Mouse (Mus musculus) mesoderm, embryonic 11.5 days (tissue): ENCODE results near the gene Gfra1.

Experiments
- DNase-seq: peaks from one replicate; pipeline ENCODE4 v3.0.0-alpha.2; 2012; ENCODE audit warnings: low read depth, low spot score

Gene Gfra1

DNA sequence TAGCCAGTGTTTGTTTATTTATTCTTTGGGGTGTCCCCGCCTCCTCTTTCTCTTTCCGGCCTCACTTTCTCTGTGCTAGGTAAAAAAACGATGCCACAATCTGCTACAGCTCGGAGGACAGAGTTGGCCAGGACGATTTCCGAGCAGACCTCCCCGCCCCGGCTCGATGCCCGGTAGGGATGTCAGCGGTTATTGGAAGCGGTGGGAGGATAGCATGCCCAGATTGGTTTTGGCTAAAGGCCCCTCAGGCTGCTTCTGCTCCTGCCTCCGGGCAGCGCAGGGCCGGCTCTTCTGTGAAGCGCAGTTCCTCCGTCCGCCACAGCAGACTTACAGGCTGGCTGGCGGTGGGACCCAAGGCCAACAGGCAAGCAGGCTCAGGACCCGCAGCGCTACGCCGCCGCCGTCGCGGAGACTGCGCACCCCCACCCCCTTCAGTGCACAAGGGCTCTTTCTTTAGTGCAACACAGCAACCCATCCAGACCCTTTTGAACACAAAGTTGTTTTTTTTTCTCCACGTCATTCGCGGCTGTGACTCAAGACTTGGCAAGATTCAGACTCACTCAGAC, at the start of gene Gfra1:
Gene Gfra1 (minus strand): TSS at position 414 of the 566 bp plus-strand sequence.
- DNase-seq, result peak; percentile 83

DNA sequence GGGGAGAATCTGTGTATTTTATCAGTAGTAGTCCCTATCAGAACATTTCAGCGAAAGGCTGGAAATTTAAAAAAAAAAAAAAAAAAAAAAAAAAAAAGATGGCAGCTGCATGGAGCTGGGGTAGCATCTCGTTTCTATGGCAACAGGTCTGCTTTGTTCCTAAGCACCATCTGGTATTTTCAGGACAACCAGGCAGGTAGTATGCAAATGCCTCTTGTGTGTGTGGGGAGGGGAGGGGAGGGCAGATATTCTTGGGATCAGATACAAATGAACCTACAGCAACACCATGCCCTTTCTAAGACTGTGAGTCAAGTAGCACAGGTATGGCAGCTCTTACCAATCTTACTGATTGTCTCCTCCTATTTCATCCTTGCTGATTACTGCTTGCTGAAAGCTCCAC, 44.3 kb upstream of the Gfra1 start:
- DNase-seq, result peak; percentile 34

DNA sequence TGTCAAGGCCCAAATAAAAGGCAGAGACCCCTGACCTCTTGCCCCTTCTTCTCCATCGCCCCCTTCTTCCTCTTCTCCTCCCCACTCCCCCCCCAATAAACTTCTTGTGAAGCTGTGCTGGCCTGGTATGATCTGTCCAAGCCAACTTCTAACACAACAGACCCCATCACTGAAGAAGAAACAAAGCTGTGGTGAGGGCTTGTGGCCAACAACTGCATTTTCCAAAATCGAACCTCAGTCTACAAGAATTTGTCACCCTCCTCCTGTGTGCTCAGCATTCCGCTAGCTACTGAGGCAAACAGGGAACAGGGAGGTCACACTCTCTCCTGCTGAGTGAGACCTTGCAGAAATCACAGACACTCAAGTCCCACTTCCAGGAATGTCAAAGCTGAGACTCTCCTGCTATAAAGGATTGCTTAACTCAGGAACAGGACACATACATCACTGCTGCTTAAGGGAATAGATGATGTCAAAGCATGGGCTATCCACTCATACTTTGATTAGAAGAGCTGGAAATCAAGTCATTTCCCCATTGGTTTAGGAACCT, 43.8 kb upstream of the Gfra1 start:
- no peak for DNase-seq

DNA sequence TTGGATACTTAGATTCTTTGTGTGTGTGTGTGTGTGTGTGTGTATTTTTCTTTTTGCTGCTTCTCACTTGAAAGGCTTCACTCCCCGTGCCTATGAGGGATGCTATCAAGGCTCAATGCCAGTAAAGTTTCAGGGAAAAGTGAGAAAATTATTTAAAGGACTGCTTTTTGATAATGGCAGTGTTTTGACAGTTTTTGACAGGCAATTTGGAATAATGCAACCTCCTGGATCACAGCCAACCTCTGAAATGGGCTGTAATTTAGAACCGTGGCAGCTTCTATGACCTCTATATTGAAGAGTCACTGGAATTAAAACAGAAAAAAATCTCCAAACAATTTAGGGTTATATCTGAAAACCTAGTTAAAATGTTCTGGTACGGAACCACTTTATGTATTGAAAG, 41.4 kb upstream of the Gfra1 start:
- DNase-seq, result no peak

DNA sequence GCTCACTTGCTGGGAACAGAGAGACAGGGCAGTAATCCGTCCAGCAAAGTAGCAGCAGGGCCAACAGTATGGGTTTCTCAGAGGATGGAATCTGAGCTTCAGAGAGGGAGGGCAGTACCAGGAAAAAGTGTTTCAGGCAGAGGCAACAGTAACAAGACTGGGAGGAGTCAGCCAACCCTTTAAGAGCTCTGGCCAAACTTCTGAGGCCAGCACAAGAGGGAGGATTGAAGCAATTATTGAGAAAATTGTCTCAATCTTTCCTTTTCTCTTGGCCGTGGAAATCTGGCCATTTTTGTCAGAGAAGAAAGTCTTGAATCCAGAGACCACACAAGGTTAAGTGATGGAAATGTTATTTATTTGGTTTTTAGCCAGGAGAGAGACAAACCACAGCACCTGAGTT, 31.0 kb upstream of the Gfra1 start:
- no peak for DNase-seq

DNA sequence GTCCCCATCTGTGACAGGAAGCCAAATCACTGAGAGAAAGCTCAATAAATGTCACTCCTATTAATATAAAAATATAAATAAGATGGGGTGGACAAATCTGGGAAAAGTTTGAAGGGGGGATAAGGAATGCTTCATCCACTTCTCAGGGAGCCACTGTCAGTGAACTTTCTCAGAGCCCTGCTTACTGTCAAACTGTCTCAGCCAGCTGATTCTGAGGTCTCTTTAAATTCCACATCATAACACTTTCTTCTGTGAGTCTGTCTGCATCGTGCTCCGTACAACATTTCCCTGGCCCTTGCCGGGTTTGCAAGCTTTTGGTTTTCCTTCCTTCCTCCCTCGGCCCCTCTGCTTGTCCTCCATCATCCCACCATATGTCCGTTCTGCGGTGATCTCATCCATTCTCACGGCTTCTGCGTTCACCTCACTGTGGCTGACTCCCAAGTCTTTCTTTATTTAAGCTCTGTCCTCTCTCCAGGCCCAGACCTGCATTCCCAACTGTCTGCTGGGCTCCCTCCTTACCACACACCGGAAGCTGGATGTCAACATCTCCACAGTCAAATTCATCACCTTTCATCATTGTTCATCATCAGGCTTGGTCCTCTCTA, 26.8 kb upstream of the Gfra1 start:
- no peak for DNase-seq

DNA sequence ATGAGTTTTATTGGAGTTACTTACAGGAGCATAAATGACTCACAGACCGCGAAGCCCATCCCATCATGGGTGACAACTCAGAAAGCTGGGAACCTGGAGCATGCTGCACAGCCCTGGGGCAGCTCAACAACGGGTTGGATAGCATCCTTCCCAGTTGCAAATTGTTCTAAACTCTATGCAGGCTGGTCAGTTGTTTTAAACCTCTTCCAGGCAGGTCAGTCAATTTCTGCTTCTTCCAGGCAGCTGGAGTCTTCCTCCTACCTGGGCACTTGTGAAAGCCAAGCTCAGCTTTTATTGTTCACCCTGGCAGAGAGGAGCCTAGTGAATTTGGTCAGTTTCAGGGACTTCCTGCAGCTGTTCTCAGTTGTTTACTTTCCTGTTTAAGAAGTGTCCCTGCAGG, 18.5 kb upstream of the Gfra1 start:
- DNase-seq, result no peak

DNA sequence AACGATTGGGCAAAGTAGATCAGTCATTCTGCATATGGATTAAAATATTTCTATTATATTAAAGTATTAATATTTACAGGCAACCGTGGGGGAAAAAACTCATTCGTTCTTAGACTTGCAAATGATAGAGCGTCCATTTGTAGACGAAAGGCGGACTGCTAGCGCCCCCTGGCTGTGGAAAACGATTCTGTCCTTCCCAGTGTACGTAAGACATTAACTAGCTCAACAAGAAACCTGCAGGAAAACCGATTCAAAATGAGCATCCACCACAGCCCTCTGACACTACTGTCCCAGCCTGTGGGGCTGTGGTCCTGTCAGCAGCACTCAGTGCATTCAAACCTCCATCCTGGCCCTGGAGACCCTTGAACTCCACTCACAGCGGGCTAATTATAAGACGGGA, 13.7 kb upstream of the Gfra1 start:
- DNase-seq, result peak; percentile 89

DNA sequence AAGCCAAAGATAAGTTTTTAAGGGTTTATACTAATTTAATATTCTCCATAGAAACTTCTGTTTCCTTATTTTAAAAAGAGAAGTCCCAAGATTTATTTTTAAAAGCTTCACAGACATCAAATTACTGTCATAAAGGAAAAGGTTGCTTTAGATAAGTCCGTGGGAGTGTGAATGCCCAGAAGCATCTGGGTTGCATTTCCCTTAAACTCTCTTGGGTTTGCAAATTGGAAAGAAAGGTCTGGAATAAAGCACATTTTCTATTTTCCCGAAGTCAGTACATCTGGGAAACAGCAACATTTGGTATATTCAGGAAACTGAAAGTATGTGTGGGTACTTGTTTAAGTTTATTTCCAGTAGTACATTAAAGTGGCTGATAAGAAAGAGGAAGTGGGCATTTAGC, 12.6 kb upstream of the Gfra1 start:
- DNase-seq, result no peak

DNA sequence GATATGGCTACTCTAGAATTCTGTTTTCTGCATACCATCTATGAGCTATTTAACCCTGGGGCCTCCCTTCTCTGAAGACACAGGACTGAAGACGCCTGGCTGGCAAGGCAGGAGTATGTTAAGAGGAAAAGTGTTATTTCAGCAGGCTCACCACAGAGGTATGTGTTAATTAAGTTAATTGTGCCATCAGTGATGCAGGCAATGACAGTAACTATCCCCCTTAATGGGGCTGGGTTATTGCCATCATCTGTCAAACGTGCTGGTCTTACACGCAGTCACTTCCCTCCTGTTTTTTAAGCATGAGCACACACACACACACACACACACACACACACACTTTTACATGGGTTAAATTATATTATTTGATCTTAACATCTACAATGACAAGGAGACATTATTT, 8.0 kb upstream of the Gfra1 start:
- no peak for DNase-seq

DNA sequence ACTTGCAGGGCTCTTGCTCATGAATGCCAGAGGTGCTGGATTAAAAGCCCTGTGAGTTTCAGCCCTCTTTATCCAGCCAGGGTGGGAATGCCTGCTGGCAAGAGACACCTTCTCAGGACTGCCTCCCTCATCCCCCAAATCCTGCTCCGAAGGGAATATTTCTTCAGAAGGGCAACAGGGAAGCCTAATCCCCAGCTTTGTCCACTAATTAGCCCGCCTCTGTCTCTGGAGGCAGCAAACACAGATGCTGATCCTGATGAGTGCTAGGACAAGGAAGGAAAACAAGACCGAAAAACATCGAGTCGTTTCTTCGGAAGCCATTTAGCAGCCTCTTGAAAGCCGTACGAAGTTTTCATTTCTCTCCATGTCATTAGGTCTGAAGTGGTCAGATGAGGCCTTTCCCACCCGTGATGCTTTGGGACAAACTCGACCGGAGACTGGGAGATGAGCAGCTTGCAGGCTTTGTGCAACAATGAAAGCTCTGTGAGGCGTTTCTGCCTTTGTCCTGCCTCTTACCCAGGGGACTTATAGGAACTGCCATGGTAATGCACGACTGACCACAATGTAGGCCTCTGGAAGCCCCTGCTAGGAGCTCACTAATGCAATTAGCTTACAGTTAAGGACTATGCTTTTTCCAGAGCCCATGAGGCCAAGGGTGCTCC, 4.8 kb upstream of the Gfra1 start:
- peak; percentile 34 for DNase-seq

DNA sequence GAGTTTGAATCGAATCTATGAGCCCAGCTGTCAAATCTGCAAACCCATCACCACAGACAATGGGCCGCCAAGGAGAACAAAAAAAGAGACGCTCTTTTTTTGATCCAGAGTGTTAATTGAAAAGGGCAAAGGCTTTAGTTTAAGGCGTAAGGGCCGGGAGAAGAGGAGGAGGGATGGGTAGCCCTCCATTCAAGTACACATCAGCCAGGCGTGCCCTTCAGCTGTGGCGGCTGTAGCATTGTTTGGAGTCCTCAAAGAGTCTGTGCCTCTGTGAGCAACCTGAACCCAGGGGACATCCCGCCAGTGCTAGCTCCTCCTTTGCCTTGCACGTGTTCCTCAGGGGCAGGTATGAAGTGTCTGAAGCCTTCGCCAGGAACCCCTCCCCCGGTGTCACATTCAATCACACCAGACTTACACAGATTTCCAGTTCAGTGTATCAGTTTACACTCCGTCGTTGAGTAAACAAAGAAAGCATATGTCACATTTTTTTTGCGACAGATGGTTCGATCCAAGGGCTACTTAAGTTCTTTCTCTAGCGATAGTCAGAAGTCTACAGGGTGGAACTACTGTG, 867 bp upstream of the Gfra1 start:
- DNase-seq, result peak; percentile 53

DNA sequence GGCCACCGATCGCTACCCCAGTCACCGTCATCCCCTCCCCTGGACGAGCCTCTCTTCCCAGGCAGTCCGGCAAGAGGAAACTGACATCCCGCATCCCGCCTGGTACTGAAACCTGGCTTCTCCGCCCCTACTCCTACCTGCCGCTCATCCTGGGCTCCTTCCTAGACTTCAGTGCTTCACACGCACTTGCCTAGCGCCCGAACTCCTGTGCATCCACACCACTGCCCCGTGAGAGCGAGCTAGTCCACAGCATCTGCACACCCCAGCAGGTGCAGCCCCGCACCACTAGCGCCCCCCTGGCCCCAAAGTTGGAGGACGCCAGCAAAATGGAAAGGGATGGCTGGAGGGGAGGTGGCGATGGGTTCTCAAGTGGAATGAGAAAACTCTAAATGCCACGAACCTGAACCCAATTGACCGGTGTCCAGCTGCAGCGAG, 631 bp downstream of the Gfra1 start:
- peak; percentile 50 for DNase-seq

DNA sequence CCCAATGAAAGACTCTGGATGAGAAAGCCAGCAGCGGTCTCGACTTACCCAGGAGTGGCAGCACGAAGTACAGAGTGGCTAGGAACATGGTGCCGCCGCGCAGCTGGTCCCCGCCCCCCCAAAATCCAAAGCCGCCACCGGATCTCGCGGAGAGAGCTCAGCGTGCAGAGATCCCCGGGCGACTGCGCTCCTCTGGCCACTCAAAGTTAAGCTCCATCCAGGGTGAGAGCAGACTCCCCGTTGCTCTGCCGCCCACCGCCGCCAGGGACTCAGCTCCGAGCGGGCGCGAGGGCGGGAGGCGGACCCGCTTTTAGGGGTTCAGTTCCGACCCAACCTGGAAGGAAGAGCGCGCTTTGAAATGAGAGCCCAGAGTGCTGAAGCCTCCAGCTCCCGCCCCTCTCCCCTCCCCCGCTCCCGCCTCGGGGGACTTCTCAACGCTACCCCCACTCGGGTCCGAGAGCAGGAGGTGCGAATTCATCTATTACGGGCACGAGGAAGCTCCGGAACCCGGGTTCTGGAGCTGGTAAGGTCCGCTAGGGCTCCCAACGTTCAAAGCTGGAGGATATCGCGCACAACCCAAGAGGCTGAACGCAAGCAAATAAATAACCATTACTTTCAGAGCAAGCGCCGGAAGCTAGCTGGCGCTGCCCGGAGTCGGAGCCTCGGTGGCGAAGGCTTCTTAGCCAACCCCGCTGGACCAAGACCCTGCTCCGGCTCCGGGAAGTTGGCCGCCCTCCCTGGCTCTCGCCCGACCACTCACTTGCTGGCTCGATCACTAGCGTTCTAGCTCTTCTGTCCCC, 1.2 kb downstream of the Gfra1 start:
- peak; percentile 59 for DNase-seq

DNA sequence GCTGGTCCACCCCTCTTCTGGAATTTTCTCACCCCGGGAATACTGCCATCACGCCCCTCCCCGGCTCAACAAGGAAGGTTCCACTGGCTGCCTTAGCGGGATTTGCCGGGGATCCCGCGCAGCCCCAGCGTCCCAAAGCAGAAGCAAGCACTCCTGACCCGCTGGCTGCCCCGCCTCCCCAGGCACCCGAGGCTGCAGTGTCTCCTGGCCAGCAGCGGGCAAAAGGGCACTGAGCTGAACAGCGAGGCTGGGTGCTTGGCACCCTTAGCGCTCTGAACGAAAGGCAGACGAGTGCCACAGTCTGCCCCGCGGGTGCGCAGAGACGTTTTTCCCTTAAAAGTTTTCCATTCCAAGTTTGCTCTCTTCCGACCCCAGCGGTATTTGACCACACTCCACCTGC, 2.1 kb downstream of the Gfra1 start:
- DNase-seq, result no peak

DNA sequence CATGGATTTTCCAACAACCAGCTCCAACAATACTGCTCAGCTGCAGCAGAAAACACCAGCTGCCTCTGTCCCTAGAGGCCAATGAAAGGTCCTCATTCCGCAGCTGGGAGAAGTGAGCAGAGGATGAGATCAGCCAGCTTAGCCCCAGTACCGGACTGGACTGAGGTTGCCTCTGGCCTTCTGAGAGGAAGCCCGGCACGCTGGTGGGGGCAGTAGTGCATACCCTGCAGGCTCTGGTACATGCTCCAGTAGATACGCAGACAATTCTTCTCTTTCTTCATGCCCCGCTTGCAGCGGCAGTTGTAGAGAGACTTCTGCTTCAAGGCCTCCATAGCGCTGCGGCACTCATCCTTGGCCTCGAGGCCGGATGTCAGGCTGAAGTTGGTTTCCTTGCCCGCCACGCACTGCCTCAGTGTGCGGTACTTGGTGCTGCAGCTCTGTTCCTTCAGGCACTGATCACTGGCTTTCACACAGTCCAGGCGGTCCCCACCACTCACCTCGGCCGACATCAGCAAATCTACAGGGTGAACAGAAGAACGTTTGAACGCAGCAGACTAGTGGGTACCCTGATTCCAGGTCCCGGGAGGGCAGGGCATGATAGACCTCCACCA, 2.7 kb downstream of the Gfra1 start:
- peak; percentile 56 for DNase-seq

DNA sequence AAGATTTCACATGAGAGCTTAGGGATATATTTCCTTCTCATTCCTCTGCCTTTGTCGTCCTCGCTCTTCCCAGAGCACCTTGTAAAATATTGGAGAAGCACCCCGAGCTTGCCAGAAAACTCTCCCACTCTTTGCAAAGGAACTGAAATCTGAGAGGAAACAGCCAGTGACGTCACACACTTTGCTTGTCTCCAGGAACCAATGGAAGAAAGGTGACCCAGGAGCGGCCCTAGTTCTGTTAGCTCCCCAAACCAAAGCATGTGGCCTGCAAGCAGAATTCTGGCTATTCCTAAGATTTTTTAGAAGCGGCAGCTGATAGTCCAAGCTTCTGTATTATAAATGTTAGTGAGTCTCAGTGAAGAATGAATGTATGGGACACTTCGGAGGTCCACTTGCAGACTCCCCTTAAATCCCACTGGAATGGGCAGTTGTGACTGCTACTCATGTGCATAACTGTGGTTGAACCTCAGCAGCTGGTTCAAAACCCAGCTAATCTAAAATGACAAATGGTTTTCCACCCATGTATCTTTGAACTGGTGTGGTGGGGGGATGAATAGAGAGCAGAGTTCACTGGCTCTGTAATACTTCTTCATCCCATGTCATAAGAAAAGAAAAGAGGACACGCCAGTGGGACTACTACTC, 3.4 kb downstream of the Gfra1 start:
- peak; percentile 48 for DNase-seq

DNA sequence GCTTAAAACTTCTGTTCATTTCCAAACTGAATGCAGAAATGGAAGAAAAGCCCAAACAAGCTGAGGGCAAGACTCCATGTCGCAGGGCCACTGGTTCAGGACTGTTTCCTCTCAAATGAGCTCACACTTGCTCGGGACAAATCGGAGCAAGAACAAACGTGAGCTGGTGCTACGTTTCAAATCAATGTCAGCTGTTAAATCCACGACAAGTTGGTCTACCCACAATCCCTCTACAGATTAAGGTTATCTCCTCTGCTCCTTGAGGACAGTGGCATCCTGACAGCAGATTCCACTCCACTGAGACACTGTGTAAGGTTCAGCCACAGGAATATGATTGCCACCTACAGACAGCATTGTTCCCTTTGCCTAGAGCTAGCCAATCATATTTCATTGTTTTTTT, 4.4 kb downstream of the Gfra1 start:
- no peak for DNase-seq

DNA sequence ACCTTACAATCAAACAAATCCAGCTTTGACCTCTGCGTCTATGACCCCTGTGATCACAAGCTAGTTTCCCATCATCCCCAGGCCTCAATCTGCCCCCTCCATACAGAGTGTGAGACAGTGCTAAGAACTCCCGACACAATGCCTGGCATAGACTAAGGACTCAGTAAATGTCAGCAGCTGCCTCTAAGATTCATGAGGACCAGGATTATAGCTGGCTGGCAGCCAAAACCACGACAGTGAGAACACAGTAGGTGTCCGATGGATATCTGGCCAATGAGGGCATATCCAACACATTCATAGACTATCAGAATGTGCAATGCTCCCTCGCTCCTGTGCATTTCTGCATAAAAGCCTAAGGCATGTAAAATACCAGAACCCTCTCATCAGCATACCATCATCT, 5.0 kb downstream of the Gfra1 start:
- peak; percentile 56 for DNase-seq

DNA sequence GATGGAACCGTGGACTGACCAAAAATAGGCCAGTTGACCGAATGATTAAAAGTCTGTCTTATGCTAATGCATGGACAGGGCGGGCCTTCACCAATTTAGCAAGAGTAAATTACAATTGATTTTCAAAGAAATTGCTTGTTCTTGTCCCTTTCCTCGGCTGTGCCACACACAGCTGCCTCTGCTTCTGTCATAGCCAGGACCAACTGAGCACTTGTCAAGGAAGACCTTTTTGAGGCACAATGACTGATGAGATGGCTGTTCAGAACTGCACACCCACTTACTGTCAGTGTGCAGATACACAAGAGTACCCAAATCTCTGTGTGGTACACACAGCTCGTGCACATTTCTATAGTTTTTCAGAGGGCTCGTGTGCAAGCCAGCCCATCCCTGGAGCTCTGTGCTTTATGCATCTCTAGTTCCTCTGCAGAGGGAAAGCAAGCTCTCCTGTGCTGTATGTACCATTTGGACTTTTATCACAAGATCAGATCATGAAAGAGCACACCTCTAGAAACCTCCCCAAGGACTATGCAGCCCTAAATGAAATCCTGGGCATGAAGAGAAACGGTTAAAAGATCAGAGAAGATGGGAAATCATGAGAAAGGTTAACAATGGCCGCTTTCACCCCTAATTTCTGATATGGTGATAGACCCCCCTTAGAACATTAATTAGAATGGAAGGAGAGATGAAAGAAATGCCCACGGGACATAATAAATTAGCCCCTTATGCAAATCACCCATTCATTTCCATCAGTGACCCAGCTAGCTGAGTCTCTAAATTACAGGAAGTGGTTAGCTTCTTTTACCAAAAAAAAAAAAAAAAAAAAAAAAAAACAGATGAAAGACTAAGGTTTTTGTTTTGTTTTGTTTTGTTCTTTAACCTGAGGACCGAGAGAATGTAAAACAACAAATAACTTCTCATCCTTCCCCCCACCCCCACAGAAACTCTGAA, 12.7 kb downstream of the Gfra1 start:
- no peak for DNase-seq
